Mouse (Mus musculus) limb, embryonic 11.5 days (tissue): ENCODE results near the gene Cpe. TPM values are rescaled to one million over a fixed set of nuclear protein-coding genes. Genes with fewer than 3 reads are reported as not detected.
"Not testable (repeated sequence)": the region's sequence is repeated elsewhere in the genome, so short reads cannot be mapped to it uniquely, and the experiment has no call there.

Source experiments
- ATAC-seq: fragments of 200-750 bp; cut with Nextera tagmentation; 2 replicates; pipeline ENCODE4 v1.8.0; 2017; ENCODE audit warnings: low read depth; ENCODE audit not compliant: insufficient number of reproducible peaks, low FRiP score, low TSS enrichment
- DNase-seq: peaks from one replicate; pipeline ENCODE4 v3.0.0-alpha.2; 2015; ENCODE audit warnings: low spot score
- H3K27ac ChIP-seq: fragments of 300-500 bp; sonication (generic); replicated peaks from 2 replicates; pipeline ENCODE4 v1.5.1; 2014; ENCODE audit warnings: low read depth, mild to moderate bottlenecking, low read length
- H3K27me3 ChIP-seq: fragments of 300-500 bp; sonication (generic); 2 replicates; pipeline ENCODE4 v1.6.1; 2014; ENCODE audit warnings: mild to moderate bottlenecking, low read length, mixed read lengths; ENCODE audit not compliant: control insufficient read depth, insufficient read depth
- H3K36me3 ChIP-seq: fragments of 300-500 bp; sonication (generic); 2 replicates; pipeline ENCODE4 v1.6.1; 2014; ENCODE audit warnings: mild to moderate bottlenecking, low read length, moderate library complexity, mixed read lengths; ENCODE audit not compliant: control insufficient read depth, insufficient read depth
- H3K4me1 ChIP-seq: fragments of 300-500 bp; sonication (generic); 2 replicates; pipeline ENCODE4 v1.6.1; 2014; ENCODE audit warnings: low read length, mixed read lengths; ENCODE audit not compliant: control insufficient read depth, insufficient read depth
- H3K4me2 ChIP-seq: fragments of 300-500 bp; sonication (generic); 2 replicates; pipeline ENCODE4 v1.6.1; 2014; ENCODE audit warnings: low read depth, mild to moderate bottlenecking, moderate library complexity; ENCODE audit not compliant: severe bottlenecking
- H3K4me3 ChIP-seq: fragments of 300-500 bp; sonication (generic); 2 replicates; pipeline ENCODE4 v1.5.1; 2014; ENCODE audit warnings: low read depth, low read length
- H3K9ac ChIP-seq: fragments of 300-500 bp; sonication (generic); 2 replicates; pipeline ENCODE4 v1.6.1; 2014; ENCODE audit warnings: mild to moderate bottlenecking, low read length
- H3K9me3 ChIP-seq: fragments of 300-500 bp; sonication (generic); 2 replicates; pipeline ENCODE4 v1.6.1; 2016; ENCODE audit warnings: low read length; ENCODE audit not compliant: control insufficient read depth
- WGBS: fragments of 180-500 bp; shearing (Covaris S2); extraction: QIAGEN DNeasy Blood & Tissue Kit; methylation state at CpG from one replicate; pipeline ENCODE4 v1.1.7; 2014; 5-methylcytosine and 5-hydroxymethylcytosine counted together
- polyA plus RNA-seq: library from polyadenylated mRNA; unstranded; fragments of >200 nt; fragmentation: Nextera tagmentation; extraction: Ambion mirVana; gene quantifications from 2 replicates; pipeline ENCODE4 v1.2.1, GENCODE M21; 2014

Gene Cpe
- polyA plus RNA-seq, 1 experiment from 2014 or later, result 124 TPM

DNA sequence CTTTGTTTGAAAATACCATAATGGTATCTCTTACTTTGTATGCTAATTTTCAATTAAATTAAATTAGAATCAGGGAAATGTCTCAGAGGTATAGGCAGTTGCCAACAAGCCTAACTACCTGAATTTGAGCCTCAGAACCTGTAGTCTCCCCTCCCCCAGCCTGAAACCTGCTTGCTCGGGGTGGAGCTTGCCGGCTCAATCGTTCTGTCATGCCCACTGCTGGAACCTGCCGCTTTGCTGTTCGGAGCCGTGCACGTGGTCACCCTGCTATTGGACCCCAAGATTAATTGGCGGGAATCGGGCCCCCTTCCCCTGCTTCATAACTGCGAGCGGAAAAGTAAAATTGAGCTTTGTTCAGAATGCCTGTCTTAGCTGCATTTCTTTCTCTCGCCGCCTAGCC lies 26.5 kb downstream of the Cpe start:
- H3K9me3 ChIP-seq, H3K4me3 ChIP-seq, H3K9ac ChIP-seq, ATAC-seq, H3K36me3 ChIP-seq, H3K4me1 ChIP-seq, H3K27ac ChIP-seq, H3K4me2 ChIP-seq, DNase-seq, H3K27me3 ChIP-seq: not testable (repeated sequence)
- 59% methylated on average over 13 of the region's 13 CpGs for WGBS

DNA sequence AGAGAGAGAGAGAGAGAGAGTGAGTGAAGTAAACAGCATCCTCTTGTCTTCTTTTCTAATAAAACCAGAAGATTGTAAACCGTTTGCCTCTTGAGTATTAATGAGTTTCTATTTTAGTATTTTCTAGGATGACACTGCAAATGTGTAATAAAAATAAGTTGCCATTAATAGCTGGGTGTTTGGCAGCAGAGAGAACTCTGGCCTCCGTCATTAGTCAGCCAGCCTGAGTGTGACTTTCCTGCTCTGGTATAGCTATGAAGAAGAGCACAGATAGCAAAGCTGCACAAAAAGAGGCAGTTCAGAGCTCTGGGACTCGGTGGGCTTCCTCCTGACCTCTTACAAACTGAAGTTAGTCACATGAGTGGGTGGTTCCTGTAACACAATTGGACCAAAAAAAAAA lies 27.3 kb downstream of the Cpe start:
- no peak for DNase-seq
- WGBS, result 74% methylated on average over 3 of the region's 3 CpGs
- H3K4me3 ChIP-seq, result no peak overlapping the region
- no peaks in the 10 kb centered on the region for H3K9me3 ChIP-seq
- H3K9ac ChIP-seq, result no peak overlapping the region
- no peaks in the 10 kb centered on the region for H3K36me3 ChIP-seq
- H3K27me3 ChIP-seq, result no peaks in the 10 kb centered on the region
- H3K4me2 ChIP-seq, result no peak overlapping the region
- H3K4me1 ChIP-seq, result no peaks in the 10 kb centered on the region
- H3K27ac ChIP-seq, result no peak overlapping the region
- no peak for ATAC-seq

DNA sequence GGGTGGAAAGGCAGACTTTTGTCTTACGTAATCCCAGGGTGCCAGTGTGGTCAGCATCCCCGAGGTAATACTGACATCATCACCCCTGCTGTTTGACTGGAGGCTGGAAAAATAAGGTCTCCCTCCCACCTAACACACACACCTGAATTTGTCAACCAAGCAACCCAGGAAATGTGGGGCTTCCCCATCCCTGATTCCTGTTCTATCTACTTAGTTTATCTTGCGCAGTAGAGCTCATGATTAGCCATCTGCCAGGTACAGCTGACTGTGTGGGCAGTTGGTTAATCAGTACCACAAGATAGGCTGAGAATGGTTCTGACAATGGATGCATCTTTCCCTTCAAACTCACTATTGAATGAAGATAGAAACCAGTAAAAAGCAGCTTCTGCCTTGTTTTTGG lies 28.0 kb downstream of the Cpe start:
- no peak overlapping the region for H3K27ac ChIP-seq
- ATAC-seq, result no peak
- WGBS, result 86% methylated on average over 3 of the region's 3 CpGs

DNA sequence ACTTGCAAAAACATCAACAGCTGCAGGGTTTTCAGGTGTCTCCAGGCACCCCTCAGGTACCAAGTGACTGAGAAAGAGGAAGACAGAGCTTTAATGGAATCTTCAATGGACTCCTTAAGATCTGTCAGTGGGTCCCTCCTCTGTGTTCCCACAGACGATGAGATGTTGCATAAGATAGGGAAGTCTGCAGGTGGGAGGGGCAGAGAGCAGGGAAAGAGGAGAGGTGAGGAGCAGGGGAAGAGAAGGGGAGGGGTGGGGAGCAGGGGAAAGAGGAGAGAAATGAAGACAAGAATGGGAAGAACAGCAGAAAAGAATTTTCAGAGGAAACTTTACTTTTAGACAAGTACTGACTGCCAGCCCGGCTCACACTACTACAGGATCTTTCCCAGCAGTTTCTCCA lies 28.5 kb downstream of the Cpe start:
- Histone ChIP-seq H3K9me3 (no peaks in the 10 kb centered on the region), H3K27me3 (no peaks in the 10 kb centered on the region), H3K27ac (no peak overlapping the region), H3K4me3 (no peak overlapping the region), H3K36me3 (no peaks in the 10 kb centered on the region), H3K4me2 (no peak overlapping the region), H3K4me1 (no peaks in the 10 kb centered on the region), H3K9ac (no peak overlapping the region)
- DNase-seq (no peak), ATAC-seq (no peak)
- 55% methylated on average over 2 of the region's 2 CpGs for WGBS

More for the DNA sequence above, 28.0 kb downstream of the Cpe start:
- Histone ChIP-seq H3K4me3 (no peak overlapping the region), H3K36me3 (no peaks in the 10 kb centered on the region), H3K9ac (no peak overlapping the region), H3K9me3 (no peaks in the 10 kb centered on the region), H3K27me3 (no peaks in the 10 kb centered on the region), H3K4me1 (no peaks in the 10 kb centered on the region), H3K4me2 (no peak overlapping the region)
- DNase-seq, result no peak

DNA sequence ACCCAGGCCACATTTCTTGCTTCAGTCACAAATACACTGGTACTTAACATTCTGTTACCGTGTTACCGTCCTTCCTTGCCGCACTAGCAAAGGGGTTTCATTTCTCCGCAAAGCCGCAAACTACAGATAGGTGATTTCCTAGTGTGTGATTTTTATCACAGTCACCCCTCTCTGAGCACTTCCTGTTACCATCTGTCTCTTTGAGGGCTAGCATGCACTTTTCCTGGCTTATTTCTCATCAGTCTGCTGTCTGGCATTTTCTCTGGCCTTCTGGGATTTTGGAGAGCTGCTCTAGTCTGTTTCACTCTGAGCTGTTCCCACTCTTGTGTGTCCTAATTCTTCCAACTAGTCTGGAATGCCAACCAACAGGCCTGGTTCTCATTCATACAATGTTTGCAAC lies 33.8 kb downstream of the Cpe start:
- no peaks in the 10 kb centered on the region for H3K27me3 ChIP-seq
- H3K9me3 ChIP-seq, result no peaks in the 10 kb centered on the region
- DNase-seq (no peak), ATAC-seq (no peak)
- H3K4me3 ChIP-seq, result no peak overlapping the region
- H3K36me3 ChIP-seq, result no peaks in the 10 kb centered on the region
- no peak overlapping the region for H3K9ac ChIP-seq
- H3K4me1 ChIP-seq, result 0 out of 2 replicates have a peak, but pooled peaks cover 4% of the 10 kb centered on the region
- no peak overlapping the region for H3K4me2 ChIP-seq
- WGBS, result 87% methylated on average over 5 of the region's 5 CpGs
- H3K27ac ChIP-seq, result no peak overlapping the region

DNA sequence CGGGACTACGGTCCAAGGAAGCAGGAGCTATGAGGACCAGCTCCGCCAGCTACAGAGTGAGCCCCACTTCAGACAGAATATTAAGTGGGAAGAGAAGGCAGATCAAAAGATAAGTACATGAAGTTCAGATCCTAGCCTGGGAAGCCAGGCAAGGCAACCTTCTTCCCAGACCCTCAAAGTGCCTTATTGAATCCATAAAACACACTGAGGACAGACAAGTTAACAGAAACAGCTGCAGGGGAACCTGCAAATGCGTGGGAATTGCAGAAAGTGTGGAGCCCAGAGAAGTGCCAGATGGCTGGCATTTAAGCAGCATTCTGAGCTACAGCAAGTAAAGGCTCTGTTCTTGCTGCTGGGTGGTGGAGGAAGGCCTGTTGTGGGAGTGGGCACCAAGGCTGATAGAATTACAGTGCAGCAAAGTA lies 34.9 kb downstream of the Cpe start:
- H3K27ac ChIP-seq, result no peak overlapping the region
- DNase-seq (peak; percentile 30), ATAC-seq (no peak)
- H3K36me3 ChIP-seq, result no peaks in the 10 kb centered on the region
- no peaks in the 10 kb centered on the region for H3K27me3 ChIP-seq
- 59% methylated on average over 4 of the region's 4 CpGs for WGBS
- no peak overlapping the region for H3K4me2 ChIP-seq
- H3K4me1 ChIP-seq, result 0 out of 2 replicates have a peak, but pooled peaks cover 4% of the 10 kb centered on the region
- no peak overlapping the region for H3K9ac ChIP-seq
- H3K9me3 ChIP-seq, result no peaks in the 10 kb centered on the region
- no peak overlapping the region for H3K4me3 ChIP-seq

DNA sequence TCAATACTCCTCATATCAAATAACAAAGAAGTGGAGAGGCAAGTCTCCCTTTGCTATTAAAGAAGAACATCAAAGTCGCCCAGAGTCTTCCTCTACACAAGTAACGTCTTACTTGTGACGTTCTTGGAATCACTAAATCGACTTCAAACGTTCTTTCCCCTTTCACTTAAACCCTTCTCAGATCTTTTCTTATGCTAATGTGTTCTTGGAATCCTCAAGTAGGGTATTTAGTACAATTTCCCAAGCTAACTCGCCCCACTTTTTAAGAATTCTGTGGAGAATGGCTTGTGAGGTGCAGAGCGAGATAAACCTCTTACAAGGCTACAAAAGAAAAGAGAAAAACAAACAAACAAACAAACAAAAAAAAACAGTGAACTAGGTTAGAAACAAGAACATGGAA lies 35.3 kb downstream of the Cpe start:
- H3K4me2 ChIP-seq, result no peak overlapping the region
- DNase-seq (no peak), ATAC-seq (no peak)
- no peak overlapping the region for H3K27ac ChIP-seq
- no peaks in the 10 kb centered on the region for H3K9me3 ChIP-seq
- 44% methylated on average over 7 of the region's 7 CpGs for WGBS
- H3K4me3 ChIP-seq, result no peak overlapping the region
- H3K9ac ChIP-seq, result no peak overlapping the region
- no peaks in the 10 kb centered on the region for H3K36me3 ChIP-seq
- H3K27me3 ChIP-seq, result no peaks in the 10 kb centered on the region
- H3K4me1 ChIP-seq, result 0 out of 2 replicates have a peak, but pooled peaks cover 4% of the 10 kb centered on the region

- Histone ChIP-seq H3K27me3 (no peaks in the 10 kb centered on the region), H3K9me3 (no peaks in the 10 kb centered on the region), H3K4me2 (no peak overlapping the region), H3K9ac (no peak overlapping the region), H3K27ac (no peak overlapping the region), H3K4me3 (no peak overlapping the region), H3K4me1 (0 out of 2 replicates have a peak, but pooled peaks cover 4% of the 10 kb centered on the region), H3K36me3 (no peaks in the 10 kb centered on the region)
- ATAC-seq (no peak), DNase-seq (no peak)
- WGBS, result 93% methylated on average over 6 of the region's 6 CpGs
Measured at GRCm38 (mm10) chr8:64655887-64656286, 37.0 kb downstream of the Cpe start.

DNA sequence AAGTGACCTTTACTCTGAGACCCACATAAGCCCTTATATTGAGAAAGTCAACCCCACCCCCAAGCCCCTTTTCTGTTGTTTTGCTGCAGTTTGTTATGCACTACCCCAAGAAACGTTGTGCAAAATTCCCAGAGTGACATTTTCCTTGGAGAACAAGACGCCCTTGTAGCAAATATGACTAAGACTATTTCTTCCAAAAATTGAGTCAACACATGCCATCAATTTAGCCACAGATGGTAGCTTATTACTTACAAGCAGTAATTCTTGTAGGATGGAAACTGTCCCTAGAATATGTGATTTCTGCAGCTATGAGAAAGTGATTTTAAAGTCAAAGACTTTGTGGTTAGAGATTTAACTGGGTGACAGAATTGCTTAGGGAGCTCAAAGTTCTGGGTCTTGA lies 37.8 kb downstream of the Cpe start:
- Histone ChIP-seq H3K4me2 (no peak overlapping the region), H3K27me3 (no peaks in the 10 kb centered on the region), H3K4me1 (0 out of 2 replicates have a peak, but pooled peaks cover 4% of the 10 kb centered on the region), H3K9ac (no peak overlapping the region), H3K36me3 (no peaks in the 10 kb centered on the region), H3K4me3 (no peak overlapping the region), H3K9me3 (no peaks in the 10 kb centered on the region), H3K27ac (no peak overlapping the region)
- DNase-seq (no peak), ATAC-seq (no peak)
- WGBS, result 79% methylated on average over 2 of the region's 2 CpGs
